ENCODE assay signal across 14 mouse cellular contexts in genomic region chr8:26886783-26887486, GRCm38 (mm10).
DNase-seq lines count a peak whose midpoint lies in the region; ATAC-seq and TF ChIP-seq lines count a peak whose summit lies in the region.
"Had no signal": no experiment of that assay in that cellular context is flagged by ENCODE, and none has a peak within 500 bp of the region (broad histone marks: within the 10 kb centered on the region; RNA-seq: fewer than 3 reads in every experiment).

No protein-coding gene starts in this region.

- H3K27me3 ChIP-seq in heart, embryonic 15.5 days: no peaks in the 10 kb centered on the region
- no peaks in the 10 kb centered on the region for H3K27me3 ChIP-seq in lung, embryonic 16.5 days (ENCODE audit: control insufficient read depth, insufficient read depth, low read depth, low read length)
- no peaks in the 10 kb centered on the region for H3K27me3 ChIP-seq in forebrain, embryonic 12.5 days
- no peaks in the 10 kb centered on the region for H3K27me3 ChIP-seq in thymus, adult 2 months (ENCODE audit: control insufficient read depth, insufficient read depth, low read length)
- H3K27me3 ChIP-seq: hindbrain, embryonic 15.5 days had no signal

- no peaks in the 10 kb centered on the region for H3K36me3 ChIP-seq in heart, embryonic 15.5 days
- no peaks in the 10 kb centered on the region for H3K36me3 ChIP-seq in lung, embryonic 16.5 days (ENCODE audit: control insufficient read depth, insufficient read depth, low read length)
- H3K36me3 ChIP-seq in forebrain, embryonic 12.5 days (replicated peaks): no peaks in the 10 kb centered on the region
- H3K36me3 ChIP-seq in thymus, adult 2 months (ENCODE audit: control insufficient read depth, insufficient read depth, low read length): no peaks in the 10 kb centered on the region
- H3K36me3 ChIP-seq: G1E; hindbrain, embryonic 15.5 days had no signal

- DNase-seq in urinary bladder, postnatal 14 days (ENCODE audit: low spot score): peak; percentile 39
- no peak for DNase-seq in urinary bladder, postnatal 4 days (ENCODE audit: low spot score in 2 of 2)
- DNase-seq in layer of hippocampus, postnatal 10 days (ENCODE audit: low spot score in 2 of 2): no peak
- no peak for DNase-seq in thymus, adult 2 months
- DNase-seq: adrenal gland, postnatal 14 days; cerebellum, adult 8-10 months; midbrain, embryonic 14.5 days; thymus, postnatal 14 days had no signal

- peak; percentile 18; the same call in 1 of the 2 replicates for ATAC-seq in heart, embryonic 15.5 days (replicated peaks; ENCODE audit: insufficient number of reproducible peaks, insufficient read depth, low FRiP score, low read depth)
- ATAC-seq in lung, embryonic 16.5 days (ENCODE audit: low read depth): peak; percentile 70
- no peak for ATAC-seq in forebrain, embryonic 12.5 days (ENCODE audit: low FRiP score)

- H3K4me1 ChIP-seq in heart, embryonic 15.5 days (replicated peaks): peaks cover 32% of the 10 kb centered on the region
- H3K4me1 ChIP-seq in lung, embryonic 16.5 days (replicated peaks; ENCODE audit: control insufficient read depth, insufficient read depth, low read length): peaks cover 18% of the 10 kb centered on the region
- peaks cover 3% of the 10 kb centered on the region; the same call in 1 of the 2 replicates for H3K4me1 ChIP-seq in forebrain, embryonic 12.5 days
- no peaks in the 10 kb centered on the region for H3K4me1 ChIP-seq in thymus, adult 2 months (replicated peaks; ENCODE audit: control insufficient read depth, insufficient read depth, low read length)
- H3K4me1 ChIP-seq: hindbrain, embryonic 15.5 days had no signal

- no peaks in the 10 kb centered on the region for H3K9me3 ChIP-seq in heart, embryonic 15.5 days (replicated peaks)
- no peaks in the 10 kb centered on the region for H3K9me3 ChIP-seq in lung, embryonic 16.5 days (ENCODE audit: control insufficient read depth, low read length)
- no peaks in the 10 kb centered on the region for H3K9me3 ChIP-seq in forebrain, embryonic 12.5 days
- H3K9me3 ChIP-seq: G1E; hindbrain, embryonic 15.5 days had no signal

- no peak overlapping the region for H3K4me3 ChIP-seq in heart, embryonic 15.5 days
- no peak overlapping the region for H3K4me3 ChIP-seq in lung, embryonic 16.5 days (ENCODE audit: low read length)
- no peak overlapping the region for H3K4me3 ChIP-seq in forebrain, embryonic 12.5 days (replicated peaks)
- no peak overlapping the region for H3K4me3 ChIP-seq in thymus, adult 2 months (ENCODE audit: control insufficient read depth, insufficient read depth, low read length)
- H3K4me3 ChIP-seq: hindbrain, embryonic 15.5 days; layer of hippocampus, adult 2 months had no signal

- H3K4me2 ChIP-seq in heart, embryonic 15.5 days: no peak overlapping the region
- H3K4me2 ChIP-seq in lung, embryonic 16.5 days (ENCODE audit: low read depth, low read length): no peak overlapping the region
- H3K4me2 ChIP-seq in forebrain, embryonic 12.5 days: no peak overlapping the region
- H3K4me2 ChIP-seq: hindbrain, embryonic 15.5 days had no signal

- no peak overlapping the region for H3K9ac ChIP-seq in heart, embryonic 15.5 days
- no peak overlapping the region for H3K9ac ChIP-seq in lung, embryonic 16.5 days (ENCODE audit: low read length)
- no peak overlapping the region for H3K9ac ChIP-seq in forebrain, embryonic 12.5 days
- H3K9ac ChIP-seq: hindbrain, embryonic 15.5 days had no signal

- TF ChIP-seq POLR2A in thymus, adult 2 months (IDR thresholded peaks at IDR 0.05; ENCODE audit: control insufficient read depth, extremely low read depth, insufficient read depth, low read length, poor library complexity): no peak

- WGBS in heart, embryonic 15.5 days: 57% methylated on average over 13 of the region's 13 CpGs
- 74% methylated on average over 13 of the region's 13 CpGs for WGBS in lung, embryonic 16.5 days
- 87% methylated on average over 13 of the region's 13 CpGs for WGBS in forebrain, embryonic 12.5 days
- 91% methylated on average over 13 of the region's 13 CpGs for WGBS in thymus, adult 2 months

- H3K27ac ChIP-seq in heart, embryonic 15.5 days: peak overlapping the region; percentile 49
- no peak overlapping the region for H3K27ac ChIP-seq in lung, embryonic 16.5 days (ENCODE audit: low read length)
- H3K27ac ChIP-seq in forebrain, embryonic 12.5 days: no peak overlapping the region
- no peak overlapping the region for H3K27ac ChIP-seq in thymus, adult 2 months (ENCODE audit: control insufficient read depth, insufficient read depth, low read length)
- H3K27ac ChIP-seq: hindbrain, embryonic 15.5 days; layer of hippocampus, adult 2 months had no signal

- no peak for TF ChIP-seq CTCF in thymus, adult 2 months (IDR thresholded peaks at IDR 0.05; ENCODE audit: borderline replicate concordance, control insufficient read depth, extremely low read depth, insufficient read depth, low read length, poor library complexity)
